Mouse (Mus musculus) cerebellum, adult 8-10 months (tissue): Measurements from ENCODE around the gene Gpr153.
A peak's percentile ranks its signal among the peaks of the same experiment; 100 is the strongest.
"Not testable (repeated sequence)": the region's sequence is repeated elsewhere in the genome, so short reads cannot be mapped to it uniquely, and the experiment has no call there.

Source experiments
- DNase-seq: peaks from one replicate; pipeline ENCODE4 v3.0.0; 2022

Gpr153 gene

DNA sequence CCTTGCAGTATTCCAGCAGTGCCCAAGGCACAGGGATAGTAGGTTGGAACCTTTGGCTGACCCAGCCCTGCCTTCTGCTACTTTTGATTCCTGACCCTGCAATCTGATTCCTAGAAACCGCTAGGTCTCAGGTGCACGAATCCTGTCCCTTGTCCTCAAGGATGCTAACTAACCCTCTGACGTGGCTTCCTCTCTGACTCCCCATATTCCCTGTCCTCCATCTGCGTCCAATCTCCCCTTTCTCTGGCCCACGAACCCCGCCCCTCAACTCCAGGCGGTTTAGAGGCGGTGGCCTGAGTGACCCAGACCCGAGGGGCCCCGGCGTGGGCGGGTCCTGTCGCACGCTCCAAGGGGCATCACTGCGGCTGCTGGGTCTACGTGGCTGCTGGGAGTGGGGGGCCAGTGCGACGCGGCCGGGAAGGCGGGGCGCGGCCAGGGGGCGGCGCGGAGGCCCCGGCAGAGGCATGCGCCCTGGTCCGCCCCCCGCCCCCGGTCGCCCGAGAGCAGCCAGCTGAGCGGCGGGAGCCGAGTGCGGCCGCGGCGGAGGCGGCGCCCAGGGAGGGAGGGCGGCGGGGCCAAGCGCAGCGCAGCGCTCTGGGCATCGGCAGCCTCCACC, at the start of gene Gpr153:
Gene Gpr153, plus strand, starts transcription at position 612 of the 616 bp plus-strand sequence.
- DNase-seq: no peak

DNA sequence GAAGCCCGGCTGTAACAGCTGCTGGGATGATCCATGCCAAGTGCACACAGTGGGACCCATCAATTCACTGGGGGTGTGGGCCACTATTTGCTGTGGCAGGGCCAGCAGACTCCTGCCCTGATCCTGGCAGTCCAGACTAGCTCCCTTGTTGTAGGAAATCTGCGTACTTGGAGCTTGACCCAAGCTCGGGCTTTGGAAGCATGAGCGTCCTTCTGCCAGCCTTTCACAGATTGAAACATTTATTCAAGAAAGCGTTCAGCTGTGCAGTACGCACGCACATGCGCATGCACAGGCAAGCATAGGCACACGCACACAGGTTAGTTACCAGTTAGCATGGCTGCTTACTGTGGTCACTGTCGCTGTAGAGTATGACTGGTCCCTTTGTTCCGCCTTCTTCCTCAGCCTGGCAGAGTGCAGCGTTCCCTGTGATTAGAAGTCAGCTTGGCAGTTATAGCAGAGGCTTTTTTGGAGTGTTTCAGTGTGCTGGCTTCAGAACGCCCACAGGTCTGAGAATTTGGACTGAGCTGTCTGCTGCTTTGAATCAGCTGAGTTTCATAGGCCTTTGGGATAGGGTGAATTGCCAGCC, 47.0 kb upstream of the Gpr153 start:
- peak; percentile 48 for DNase-seq

DNA sequence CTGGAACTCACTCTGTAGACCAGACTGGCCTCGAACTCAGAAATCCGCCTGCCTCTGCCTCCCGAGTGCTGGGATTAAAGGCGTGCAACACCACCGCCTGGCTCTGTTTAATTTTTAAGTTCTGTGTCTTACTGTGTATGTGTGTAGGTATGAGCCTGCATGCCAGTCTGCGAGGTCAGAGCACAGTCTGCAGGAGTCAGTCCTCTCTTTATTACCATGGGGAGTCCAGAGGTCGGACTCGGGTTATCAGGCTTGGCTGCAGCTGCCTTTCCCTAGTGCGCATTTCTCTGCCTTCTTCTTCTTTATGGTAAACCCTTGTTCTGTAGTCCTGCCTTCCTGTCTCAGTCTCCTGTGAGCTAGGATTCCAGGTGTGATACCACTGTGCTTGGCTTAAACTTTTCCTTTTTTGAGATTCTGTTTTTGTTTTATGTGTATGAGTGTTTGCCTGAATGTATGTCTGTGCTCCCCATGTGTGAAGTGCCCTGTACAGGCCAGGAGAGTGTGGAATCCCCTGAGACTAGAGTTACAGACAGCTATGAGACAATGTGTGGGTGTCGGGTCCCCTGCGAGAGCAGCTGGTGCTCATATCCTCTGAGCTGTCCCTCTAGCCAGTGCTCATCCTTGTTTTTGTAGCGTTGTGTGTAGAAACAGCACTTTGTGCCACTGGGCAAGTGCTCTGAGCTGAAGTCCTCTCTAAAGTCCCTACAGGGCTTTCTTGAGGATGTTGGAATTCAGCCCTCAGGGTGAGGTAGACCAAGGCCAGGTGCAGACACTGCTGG, 46.1 kb upstream of the Gpr153 start:
- DNase-seq: no peak

DNA sequence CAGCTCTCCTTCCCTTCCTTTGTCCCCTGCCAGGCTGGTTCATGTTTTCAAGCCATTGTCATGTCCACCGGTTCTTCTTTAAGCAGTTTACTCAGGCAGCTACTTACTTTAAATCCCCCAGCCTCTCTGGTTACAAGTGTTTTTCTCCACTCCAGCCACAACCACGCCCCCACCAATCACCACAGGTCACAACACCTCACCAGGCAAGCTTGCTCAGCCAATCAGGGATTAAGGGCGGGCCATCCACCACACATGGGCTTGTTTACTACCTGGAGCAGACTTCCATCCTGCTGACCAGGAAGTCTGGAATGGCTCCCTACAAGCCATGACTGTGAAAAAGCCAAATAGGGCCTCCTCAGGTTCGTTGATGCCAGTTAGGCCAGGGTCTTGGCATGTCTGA, 43.7 kb upstream of the Gpr153 start:
- DNase-seq: not testable (repeated sequence)

DNA sequence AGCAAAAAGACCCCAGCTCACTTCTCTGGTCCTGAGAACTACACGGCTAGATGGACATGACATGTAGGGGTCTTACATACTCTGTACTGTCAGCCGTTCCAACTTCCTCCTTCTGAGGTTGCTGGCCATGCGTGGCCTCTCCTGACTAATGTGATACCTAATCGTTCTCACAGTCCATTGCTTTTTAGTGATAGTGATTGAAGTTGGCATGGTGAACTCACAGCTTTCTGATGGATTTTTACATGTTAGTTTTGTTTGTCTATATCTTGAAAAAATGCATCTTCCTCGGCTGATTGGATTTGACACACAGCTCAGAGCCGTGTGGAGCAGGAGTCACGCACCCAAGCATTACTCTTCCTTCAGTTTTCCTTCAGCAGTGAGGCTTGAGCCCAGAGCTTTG, 42.7 kb upstream of the Gpr153 start:
- no peak for DNase-seq

DNA sequence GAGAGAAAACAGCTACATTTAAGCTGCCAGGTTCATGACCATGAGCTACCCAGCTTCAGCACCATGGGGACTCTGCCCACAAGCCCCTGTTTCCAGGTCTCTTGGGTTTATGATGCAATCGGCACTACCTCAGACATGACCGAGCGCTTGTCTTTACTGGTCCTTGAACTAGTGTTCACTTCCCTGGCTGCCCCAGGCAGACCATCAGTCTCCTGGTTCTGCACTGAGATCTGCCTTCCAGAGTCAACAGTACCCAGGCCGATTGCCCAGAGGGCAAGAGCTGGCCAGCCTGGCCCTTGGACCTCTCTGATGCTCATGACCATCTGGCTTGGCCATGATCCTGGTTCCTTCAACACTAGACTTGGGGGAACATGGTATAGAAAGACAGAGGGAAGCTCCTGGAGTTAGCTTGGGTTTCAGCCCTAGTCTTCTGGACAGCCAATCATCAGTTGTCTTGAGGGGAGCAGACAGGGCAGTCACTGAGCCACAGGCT, 41.6 kb upstream of the Gpr153 start:
- peak; percentile 60 for DNase-seq

DNA sequence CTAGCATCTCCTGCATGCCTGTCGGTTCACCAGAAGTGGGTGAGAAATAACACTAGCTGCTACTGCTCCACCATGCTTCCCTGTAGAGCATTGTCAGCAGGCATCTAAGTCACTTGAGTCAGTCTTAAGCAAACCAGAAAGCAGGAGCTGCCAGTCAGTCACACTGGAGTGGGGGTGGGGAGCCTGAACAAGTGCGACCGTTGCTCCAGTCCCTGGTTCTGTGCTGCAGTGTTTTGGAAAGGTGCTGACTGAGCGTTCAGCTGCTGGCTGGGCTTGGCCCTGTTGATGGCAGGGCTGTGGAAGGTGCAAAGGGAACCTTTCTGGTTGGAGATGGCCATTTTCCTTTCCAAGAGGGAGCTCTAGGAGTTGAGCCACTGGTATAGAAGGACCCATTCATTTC, 34.1 kb upstream of the Gpr153 start:
- DNase-seq: no peak

DNA sequence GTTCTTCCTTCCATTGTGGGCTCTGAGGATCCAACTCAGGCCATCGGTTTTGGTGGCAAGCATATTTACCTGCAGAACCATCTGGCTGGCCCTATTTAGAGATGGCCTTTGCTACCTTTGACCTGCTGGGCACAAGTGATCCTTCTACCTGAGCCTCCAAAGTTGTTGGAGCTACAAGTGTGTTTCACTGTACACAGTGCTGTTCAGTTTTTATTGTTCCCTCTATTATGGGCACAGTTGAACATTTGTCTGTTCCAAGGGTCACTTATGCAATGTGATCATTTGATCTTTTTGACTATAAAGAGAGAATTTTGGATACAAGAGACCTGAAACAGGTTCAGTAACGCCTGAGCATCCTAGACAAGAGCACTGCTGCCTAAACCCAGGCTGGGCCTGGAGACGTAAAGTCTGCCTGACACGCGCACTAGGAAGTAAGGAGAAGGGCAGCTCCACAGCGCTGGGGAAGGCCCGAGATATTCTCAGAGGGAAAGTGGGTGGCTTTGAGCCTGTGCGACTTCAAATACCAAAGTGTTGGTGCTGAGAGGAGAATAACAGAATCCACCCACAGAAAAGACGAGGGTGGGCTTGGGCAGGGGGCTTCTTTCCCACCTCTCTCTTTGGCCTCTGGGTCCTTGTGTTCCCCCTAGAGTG, 30.7 kb upstream of the Gpr153 start:
- no peak for DNase-seq

DNA sequence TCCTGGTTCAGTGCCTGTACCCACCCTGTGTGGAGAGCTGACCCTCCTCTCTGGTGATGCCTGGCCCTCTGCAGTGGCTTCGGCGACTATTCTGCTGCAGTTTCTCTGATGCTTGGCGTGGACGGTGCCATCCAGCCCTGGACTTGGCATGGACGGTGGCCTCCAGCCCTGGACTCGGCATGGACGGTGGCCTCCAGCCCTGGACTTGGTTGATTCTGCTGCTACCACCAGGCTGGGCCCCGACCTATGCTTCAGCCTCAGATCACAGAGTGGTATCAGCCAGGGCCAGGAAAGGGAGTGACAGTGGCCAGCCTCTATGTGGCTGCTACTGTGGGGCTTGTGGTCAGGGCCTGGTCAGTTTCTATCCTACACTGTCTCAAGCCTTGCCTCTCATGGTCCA, 30.1 kb upstream of the Gpr153 start:
- peak; percentile 64 for DNase-seq

DNA sequence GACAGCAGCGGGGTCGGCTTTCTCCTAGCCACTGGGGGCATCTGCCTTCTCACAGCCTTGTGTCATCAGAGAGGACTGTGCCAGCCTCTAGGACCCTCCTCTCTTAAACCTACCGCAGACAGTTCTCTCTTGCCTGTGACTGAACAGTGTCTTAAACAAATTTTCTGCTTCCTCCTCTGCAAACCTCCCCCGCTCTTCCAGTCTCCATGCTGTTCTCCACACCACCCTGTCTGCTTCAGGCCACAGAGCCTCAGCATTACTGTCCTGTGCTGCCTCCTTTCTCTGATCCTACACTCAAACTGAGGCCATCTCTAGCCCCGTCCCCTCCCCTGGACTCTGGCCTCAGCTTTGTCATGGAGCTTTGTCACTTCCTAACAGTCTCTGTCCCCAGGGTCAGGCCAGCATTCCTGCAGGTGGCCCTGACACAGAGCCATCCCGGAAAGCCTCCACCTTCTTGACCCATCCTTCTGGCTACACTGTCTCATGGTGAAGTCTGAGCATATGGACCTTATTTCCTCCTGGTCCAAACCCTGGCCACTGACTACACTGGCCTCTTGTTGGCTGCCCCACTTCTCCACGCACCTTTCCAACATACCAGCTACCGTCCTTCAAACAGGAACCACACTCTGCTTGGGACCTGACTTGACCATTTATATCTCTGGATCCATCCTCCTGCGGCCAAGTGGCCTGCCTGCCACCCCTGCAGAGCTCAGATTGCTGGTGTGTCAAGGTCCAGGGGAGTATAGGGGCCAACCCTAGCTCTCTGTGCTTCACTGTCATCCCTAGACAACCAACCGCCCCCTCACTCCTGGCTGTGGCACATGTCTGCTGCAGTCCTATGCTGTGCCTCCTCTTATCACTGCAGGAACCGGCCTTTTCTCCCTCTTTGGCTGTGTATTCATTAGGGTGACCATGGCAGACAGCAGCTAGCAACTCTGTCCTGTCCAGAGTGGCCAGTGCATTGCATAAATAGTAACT, 29.2 kb upstream of the Gpr153 start:
- no peak for DNase-seq

DNA sequence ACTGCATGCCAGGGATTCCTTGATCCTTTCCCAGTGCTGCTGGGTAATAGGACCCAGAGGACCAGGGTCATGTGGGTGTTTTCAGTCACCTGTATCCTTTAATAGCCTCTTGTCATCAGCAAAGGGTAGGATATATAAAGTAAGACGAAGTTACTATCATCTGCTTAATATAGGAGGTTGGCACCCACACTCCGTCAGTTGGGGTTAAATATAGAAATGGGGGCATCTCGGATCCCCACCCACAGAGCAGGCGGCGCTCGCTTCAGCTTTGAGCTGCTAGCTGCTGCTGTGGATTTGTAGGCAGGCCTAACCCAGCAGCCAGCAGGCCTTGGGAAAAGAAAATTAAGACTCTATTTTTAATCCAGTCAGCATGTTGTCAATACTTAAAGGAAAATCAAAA, 28.0 kb upstream of the Gpr153 start:
- no peak for DNase-seq

DNA sequence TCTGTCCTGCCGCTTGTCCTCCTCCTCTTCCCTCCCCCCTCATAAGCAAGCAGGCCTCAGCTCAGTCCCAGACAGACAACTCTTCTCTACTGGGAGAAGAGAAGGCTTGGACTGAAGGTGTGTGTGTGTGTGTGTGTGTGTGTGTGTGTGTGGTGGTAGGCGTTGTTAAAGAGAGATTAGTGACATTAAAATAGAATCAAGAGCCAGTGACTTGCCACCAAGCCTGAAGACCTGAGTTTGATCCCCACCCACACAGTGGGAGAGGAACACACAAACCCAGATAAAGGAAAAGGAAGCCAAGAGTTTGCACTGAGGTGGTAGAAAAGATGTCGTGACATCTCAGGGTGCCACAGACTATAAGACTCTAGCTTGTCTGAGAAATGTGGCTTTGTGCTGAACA, 26.8 kb upstream of the Gpr153 start:
- no peak for DNase-seq

DNA sequence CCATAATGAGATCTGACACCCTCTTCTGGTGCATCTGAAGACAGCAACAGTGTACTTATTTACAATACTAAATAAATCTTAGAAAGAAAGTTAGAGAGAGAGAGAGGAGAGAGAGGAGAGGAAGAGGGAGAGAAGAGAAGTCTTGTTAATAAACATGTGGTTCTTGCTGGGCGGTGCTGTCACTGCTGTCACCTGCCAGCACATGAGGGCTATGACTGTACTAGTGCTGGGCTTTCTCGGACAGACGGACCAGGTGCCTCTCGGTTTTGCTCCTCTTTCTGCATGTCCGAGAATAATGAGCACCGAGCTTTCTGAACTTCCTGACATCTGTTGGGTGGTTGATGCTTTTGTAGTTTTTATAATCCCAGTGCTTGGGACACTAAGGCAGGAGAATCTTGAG, 23.4 kb upstream of the Gpr153 start:
- DNase-seq: no peak

DNA sequence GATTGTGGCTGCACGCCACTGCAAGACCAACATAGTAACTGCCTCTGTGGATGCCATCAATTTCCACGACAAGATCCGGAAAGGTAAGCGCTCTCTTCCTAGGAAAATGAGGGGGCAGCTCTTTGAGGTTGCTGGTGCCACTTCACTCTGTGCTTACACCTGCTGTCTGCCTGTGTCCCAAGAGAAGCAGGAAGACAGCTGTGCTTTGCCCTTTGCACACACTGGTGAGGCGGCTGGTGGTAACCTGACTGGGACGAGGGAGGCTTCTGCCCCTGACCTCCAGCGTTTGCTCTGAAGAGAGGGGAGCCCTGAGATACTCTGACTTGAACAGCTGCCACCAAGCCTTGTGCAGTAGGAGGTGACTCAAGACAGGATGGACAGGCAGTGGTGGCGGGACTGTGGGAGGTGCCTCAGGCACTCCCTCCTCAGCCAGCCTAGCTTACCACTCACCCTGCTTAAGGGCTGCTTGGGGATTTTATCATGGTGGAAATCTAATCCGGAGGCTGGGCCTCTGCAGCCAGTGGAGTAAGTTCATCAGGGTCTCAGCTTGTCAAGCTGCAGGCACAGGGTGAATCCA, 20.8 kb upstream of the Gpr153 start:
- DNase-seq: no peak

DNA sequence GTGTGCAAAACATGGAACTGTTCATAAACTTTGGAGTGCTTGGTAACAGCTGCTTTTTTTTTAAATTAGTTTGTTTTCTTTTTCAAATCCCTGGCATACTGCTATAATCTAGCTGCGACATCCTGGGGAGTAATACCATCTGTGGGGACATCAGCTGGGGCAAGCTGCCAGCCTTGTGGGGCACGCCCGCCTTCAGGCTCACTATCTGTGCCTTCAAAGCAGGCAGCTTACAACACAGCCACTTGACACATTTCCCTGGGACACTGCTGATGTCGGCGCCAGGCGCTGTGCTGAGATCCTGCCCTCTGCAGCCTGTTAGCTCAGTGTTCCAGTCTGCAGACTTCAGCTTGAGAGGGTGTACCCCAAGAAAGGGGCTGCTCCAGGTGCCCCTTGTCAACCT, 17.0 kb upstream of the Gpr153 start:
- peak; percentile 75 for DNase-seq

DNA sequence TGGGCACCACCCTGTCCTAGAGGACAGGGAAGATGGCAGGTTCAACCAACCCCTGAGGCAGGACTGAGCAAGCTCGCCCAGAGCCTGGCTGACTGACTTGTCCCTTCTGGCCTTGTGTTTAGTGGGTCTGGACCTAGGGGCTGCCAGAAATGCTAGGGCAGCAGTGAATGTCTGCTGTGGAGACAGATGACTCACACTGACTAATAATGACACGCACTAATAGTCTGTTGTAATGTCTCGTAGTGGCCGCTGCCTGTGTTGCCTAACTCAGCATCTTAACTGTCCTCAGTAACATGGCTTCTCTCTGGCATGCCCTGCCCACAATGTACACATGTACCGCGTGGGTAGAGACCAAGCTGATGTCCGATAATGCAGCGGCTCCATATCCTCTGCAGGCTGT, 13.6 kb upstream of the Gpr153 start:
- DNase-seq: no peak

DNA sequence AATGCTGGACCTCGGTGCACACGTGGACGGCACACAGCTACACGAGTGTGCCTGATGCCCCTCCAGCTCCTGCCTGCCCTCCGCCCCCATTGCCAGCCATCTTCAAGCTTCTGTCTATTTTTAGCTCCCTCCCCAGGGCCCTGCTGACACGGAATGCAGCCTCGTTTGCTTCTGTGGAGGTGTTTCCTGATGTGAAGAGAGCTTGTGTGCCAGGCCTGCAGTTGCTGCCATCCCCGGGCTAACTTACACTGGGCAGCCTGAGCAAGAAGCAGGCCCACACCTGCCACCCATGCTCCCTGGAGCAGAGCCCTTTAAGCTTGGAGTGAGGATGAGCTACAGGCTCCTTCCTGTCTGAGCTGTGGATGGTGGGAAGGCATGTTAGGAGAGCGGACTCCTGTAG, 11.8 kb upstream of the Gpr153 start:
- DNase-seq: no peak

DNA sequence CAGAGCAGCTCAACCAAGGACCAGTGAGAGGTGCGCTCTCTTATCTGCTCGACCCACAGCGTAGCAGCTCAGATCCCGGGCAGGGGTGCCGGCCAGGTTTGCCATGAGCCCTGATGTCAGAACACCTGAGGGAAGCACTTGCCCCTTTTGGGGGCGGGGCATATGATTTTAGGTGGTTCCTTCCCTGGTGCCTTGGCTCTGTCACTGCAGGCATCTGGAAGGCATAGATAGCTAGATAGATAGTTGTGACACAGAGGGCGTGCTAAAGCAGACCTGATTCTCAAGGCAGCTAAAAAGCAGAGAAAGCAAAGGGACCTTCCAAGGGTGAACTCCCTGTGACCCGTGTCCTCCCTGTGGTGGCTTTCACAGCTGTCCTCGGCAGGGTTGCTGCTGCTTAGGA, 10.9 kb upstream of the Gpr153 start:
- no peak for DNase-seq

DNA sequence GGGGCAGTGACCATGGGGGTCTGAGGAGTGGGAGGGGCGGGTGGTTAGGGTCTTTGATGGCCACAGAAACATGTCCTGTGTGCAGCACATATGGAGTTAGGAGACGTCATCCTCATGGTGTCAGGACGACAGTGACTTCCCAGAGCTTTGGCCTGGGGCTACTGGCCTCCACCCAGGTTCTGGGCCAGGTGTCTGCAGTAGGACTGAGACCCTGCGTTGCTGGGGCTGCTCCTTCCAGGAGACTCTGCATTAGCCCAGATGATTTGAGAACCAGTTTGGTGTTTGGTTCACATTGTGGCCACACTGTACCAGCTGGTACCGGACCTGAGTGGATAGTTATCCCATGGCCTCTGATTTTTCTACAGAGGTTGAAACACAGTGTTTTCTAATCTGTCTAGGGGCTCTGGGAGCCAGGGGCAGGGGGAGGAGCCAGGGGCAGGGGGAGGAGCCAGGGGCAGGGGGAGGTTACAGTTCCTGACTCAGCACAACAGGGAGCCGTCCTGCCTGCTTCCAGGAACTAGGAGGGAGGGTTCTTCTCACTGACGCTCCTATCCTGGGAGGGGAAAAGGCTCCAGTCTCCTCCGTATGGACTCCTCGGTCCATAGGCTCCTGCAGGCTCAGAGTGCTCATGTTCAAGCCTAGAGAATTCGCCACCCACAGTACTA, 10.4 kb upstream of the Gpr153 start:
- DNase-seq: no peak

DNA sequence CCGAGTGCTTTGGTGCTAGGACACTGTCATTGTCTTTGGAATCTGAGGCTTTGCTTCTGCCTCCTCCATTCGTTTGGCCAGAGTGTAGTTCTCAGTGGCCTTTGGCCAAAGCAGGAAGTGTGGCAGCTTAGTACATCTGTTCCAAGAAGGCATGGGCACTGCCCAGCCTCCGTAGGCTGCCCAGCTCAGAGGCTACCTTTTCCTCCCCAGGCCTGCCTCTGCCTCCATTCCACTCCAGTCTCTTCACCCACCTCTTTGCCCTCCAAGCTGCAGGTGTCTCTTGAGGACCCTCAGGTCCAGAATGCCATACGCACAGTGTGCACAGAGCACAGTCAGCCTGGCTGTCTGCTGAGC, 9.9 kb upstream of the Gpr153 start:
- DNase-seq: no peak

DNA sequence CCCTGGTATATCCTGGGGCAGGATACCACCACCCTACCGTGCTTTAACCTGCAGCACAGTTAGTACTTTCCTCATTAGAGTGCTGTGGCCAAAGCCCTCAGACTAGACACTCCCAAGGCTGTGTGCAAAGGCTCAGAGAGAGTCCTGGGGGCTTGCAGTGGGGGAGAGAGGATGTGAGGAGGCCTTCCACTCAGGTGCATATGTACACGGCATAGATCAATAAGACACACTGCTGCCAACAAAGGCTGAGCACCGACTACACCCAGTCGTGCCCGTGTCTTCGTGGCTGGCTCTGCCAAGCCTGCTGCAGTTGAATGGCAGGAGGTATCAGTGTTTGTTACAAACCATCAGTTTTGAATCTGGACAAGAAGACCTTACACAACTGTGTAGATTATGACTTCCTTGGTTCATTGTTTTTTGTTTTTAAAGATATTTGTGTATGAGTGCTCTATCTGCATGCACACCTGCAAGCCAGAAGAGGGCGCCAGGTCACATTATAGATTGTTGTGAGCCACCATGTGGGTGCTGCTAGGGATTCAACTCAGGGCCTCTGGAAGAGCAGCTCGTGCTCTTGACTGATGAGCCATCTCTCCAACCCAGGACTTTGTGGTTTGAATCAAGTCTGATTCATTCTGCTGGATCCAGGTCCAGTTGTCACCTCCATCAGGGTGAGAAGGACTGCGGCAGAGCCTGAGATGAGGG, 9.0 kb upstream of the Gpr153 start:
- no peak for DNase-seq
